Mouse (Mus musculus) forebrain, embryonic 15.5 days (tissue): ENCODE measurements at regions not wholly inside any gene's neighbourhood (a gene's known extent, or its start where the extent isn't known, plus 50 kb on each side); places are given as distances from the start of the nearest gene placed in this dataset.

Source experiments
- ATAC-seq: fragments of 200-750 bp; cut with Nextera tagmentation; replicated peaks from 2 replicates; pipeline ENCODE4 v1.8.0; 2017; ENCODE audit warnings: mild to moderate bottlenecking, moderate TSS enrichment, moderate library complexity
- H3K27ac ChIP-seq: fragments of 300-500 bp; sonication (generic); replicated peaks from 2 replicates; pipeline ENCODE4 v1.5.1; 2015; ENCODE audit warnings: mild to moderate bottlenecking, inconsistent platforms
- H3K27me3 ChIP-seq: fragments of 300-500 bp; sonication (generic); 2 replicates; pipeline ENCODE4 v1.6.1; 2015; ENCODE audit warnings: inconsistent platforms
- H3K36me3 ChIP-seq: fragments of 300-500 bp; sonication (generic); 2 replicates; pipeline ENCODE4 v1.6.1; 2015; ENCODE audit warnings: mild to moderate bottlenecking, inconsistent platforms
- H3K4me1 ChIP-seq: fragments of 300-500 bp; sonication (generic); 2 replicates; pipeline ENCODE4 v1.6.1; 2015; ENCODE audit warnings: inconsistent platforms
- H3K4me2 ChIP-seq: fragments of 300-500 bp; sonication (generic); replicated peaks from 2 replicates; pipeline ENCODE4 v1.6.1; 2015; ENCODE audit warnings: mild to moderate bottlenecking, inconsistent platforms
- H3K4me3 ChIP-seq: fragments of 300-500 bp; sonication (generic); 2 replicates; pipeline ENCODE4 v1.5.1; 2015; ENCODE audit warnings: mild to moderate bottlenecking, inconsistent platforms
- H3K9ac ChIP-seq: fragments of 300-500 bp; sonication (generic); replicated peaks from 2 replicates; pipeline ENCODE4 v1.6.1; 2015; ENCODE audit warnings: mild to moderate bottlenecking, inconsistent platforms
- H3K9me3 ChIP-seq: fragments of 300-500 bp; sonication (generic); 2 replicates; pipeline ENCODE4 v1.6.1; 2016; ENCODE audit warnings: inconsistent platforms
- WGBS: fragments of 180-500 bp; shearing (Covaris S2); methylation state at CpG from one replicate; pipeline ENCODE4 v1.1.7; 2015; ENCODE audit warnings: mixed read lengths; 5-methylcytosine and 5-hydroxymethylcytosine counted together

GRCm38 (mm10) chr14:25005241-25005946, 453.6 kb upstream of the Zmiz1 start:
- Histone ChIP-seq H3K4me3 (no peak overlapping the region), H3K36me3 (no peaks in the 10 kb centered on the region), H3K27me3 (no peaks in the 10 kb centered on the region), H3K4me1 (no peaks in the 10 kb centered on the region), H3K9ac (no peak overlapping the region), H3K9me3 (no peaks in the 10 kb centered on the region), H3K4me2 (no peak overlapping the region), H3K27ac (no peak overlapping the region)
- 84% methylated on average over 11 of the region's 11 CpGs for WGBS
- no peak for ATAC-seq

GRCm38 (mm10) chr14:25011926-25012325, 447.1 kb upstream of the Zmiz1 start:
- Histone ChIP-seq H3K4me2 (no peak overlapping the region), H3K9ac (no peak overlapping the region), H3K9me3 (no peaks in the 10 kb centered on the region), H3K27ac (no peak overlapping the region), H3K4me3 (no peak overlapping the region), H3K4me1 (peaks cover 20% of the 10 kb centered on the region), H3K27me3 (no peaks in the 10 kb centered on the region), H3K36me3 (no peaks in the 10 kb centered on the region)
- no peak for ATAC-seq
- WGBS, result 60% methylated on average over 3 of the region's 3 CpGs

- Histone ChIP-seq H3K27ac (peak overlapping the region; percentile 95), H3K27me3 (no peaks in the 10 kb centered on the region), H3K9me3 (no peaks in the 10 kb centered on the region), H3K4me3 (no peak overlapping the region), H3K9ac (peak overlapping the region; percentile 29), H3K36me3 (no peaks in the 10 kb centered on the region), H3K4me1 (peaks cover 20% of the 10 kb centered on the region), H3K4me2 (peak overlapping the region; percentile 32)
- ATAC-seq, result peak; percentile 80
- under 1% methylated on average over 8 of the region's 8 CpGs for WGBS
These were observed 443.4 kb upstream of the Zmiz1 start for GRCm38 (mm10) chr14:25015288-25016238.

GRCm38 (mm10) chr14:25017860-25018259, 441.1 kb upstream of the Zmiz1 start:
- Histone ChIP-seq H3K27me3 (no peaks in the 10 kb centered on the region), H3K27ac (no peak overlapping the region)

DNA sequence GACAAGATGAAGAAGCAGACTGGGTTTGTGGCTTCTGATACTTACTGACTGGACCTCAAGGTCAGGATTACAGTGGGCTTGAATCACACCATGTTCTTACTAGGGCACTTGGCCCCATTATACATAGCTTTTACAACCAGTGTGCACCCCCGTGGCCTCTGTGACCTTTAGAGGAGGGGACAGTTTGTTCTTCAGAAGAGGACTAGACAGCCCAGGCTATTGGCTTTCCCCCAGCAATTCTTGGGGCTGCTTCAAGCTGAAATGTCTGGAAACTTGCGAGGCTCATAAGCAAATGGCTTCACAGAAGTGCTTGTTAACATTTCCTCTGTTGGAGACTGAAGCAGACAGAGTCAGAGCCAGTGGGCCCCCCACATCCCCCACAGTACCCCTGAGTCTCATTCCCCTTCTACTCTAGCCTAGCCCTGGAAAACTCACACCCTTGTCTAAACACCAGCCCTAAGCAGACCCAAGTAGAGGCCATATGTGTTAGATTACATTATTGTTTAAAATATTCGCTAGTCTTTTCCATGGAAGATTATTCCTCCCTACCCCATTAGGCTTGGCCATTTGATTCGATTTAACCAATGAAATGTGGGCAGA, 439.6 kb upstream of the Zmiz1 start:
- no peak overlapping the region for H3K9ac ChIP-seq
- H3K27me3 ChIP-seq, result no peaks in the 10 kb centered on the region
- H3K27ac ChIP-seq, result no peak overlapping the region
- peaks cover 31% of the 10 kb centered on the region for H3K4me1 ChIP-seq
- no peak overlapping the region for H3K4me3 ChIP-seq
- H3K9me3 ChIP-seq, result no peaks in the 10 kb centered on the region
- H3K36me3 ChIP-seq, result no peaks in the 10 kb centered on the region
- no peak for ATAC-seq
- no peak overlapping the region for H3K4me2 ChIP-seq
- 80% methylated on average over 4 of the region's 4 CpGs for WGBS

More at GRCm38 (mm10) chr14:25017860-25018259, 441.1 kb upstream of the Zmiz1 start:
- Histone ChIP-seq H3K9me3 (no peaks in the 10 kb centered on the region), H3K4me3 (no peak overlapping the region), H3K36me3 (no peaks in the 10 kb centered on the region), H3K4me2 (no peak overlapping the region), H3K4me1 (peaks cover 31% of the 10 kb centered on the region), H3K9ac (no peak overlapping the region)
- WGBS, result 69% methylated on average over 5 of the region's 5 CpGs
- no peak for ATAC-seq

- WGBS, result 64% methylated on average over 15 of the region's 15 CpGs
- H3K27me3 ChIP-seq, result no peaks in the 10 kb centered on the region
- no peak overlapping the region for H3K9ac ChIP-seq
- H3K4me2 ChIP-seq, result no peak overlapping the region
- H3K27ac ChIP-seq, result no peak overlapping the region
- no peak for ATAC-seq
- H3K36me3 ChIP-seq, result no peaks in the 10 kb centered on the region
- H3K9me3 ChIP-seq, result no peaks in the 10 kb centered on the region
- no peak overlapping the region for H3K4me3 ChIP-seq
- H3K4me1 ChIP-seq, result peaks cover 11% of the 10 kb centered on the region; the same call in 1 of the 2 replicates
These were observed 436.3 kb upstream of the Zmiz1 start for GRCm38 (mm10) chr14:25022523-25023269.

DNA sequence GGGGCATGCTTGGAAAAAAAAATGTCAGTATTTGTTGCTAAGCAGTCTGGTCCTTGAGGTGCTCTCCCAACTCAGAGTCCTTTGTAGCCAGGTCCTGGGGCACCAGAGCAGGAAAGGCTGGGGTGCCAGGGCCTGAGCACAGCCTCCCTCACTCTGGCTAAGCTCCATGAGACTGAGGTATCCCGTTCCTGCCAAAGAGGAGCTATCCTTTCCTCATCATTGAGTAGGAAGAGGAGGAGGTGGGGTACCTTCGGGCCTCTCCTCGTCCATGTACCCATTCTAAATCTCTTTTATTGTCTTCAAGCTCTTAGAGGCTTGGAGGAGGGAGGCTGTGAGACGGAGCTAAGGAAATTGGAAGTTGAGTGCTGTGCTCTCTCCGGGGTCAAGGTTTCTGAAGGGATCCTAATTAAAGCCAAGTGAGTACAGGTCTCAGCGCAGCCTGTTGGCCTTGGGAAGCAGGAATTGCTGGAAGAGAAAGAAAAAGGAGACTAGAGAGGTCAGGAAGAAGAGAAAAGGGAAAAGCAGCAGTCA, 435.6 kb upstream of the Zmiz1 start:
- peaks cover 11% of the 10 kb centered on the region; the same call in 1 of the 2 replicates for H3K4me1 ChIP-seq

DNA sequence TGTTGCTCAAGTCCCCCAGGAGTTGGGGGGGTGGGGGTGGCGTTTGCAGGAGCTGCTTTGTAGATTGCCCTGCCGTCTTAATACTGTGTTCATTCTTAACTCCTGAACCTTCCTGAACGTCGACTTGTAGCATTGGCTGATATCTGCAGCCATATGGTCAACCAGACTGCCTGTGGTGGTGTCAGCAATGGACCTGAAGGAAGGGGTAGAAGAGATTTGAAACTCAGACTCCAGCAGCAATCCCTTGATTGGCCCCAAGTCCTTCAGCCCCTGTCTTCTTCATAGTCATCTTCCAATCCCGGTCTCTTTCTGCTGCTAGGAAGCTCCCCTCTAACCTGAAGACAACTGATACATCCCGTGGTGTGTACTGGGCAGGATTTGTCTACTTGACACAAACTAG, 433.9 kb upstream of the Zmiz1 start:
- Histone ChIP-seq H3K9me3 (no peaks in the 10 kb centered on the region), H3K27ac (no peak overlapping the region), H3K36me3 (no peaks in the 10 kb centered on the region), H3K4me1 (peaks cover 11% of the 10 kb centered on the region; the same call in 1 of the 2 replicates), H3K4me2 (no peak overlapping the region), H3K27me3 (no peaks in the 10 kb centered on the region), H3K4me3 (no peak overlapping the region), H3K9ac (no peak overlapping the region)
- WGBS, result 89% methylated on average over 6 of the region's 6 CpGs
- no peak for ATAC-seq

More for the DNA sequence above, 435.6 kb upstream of the Zmiz1 start:
- H3K36me3 ChIP-seq, result no peaks in the 10 kb centered on the region
- WGBS, result 67% methylated on average over 6 of the region's 6 CpGs
- H3K4me2 ChIP-seq, result no peak overlapping the region
- H3K27ac ChIP-seq, result no peak overlapping the region
- no peaks in the 10 kb centered on the region for H3K27me3 ChIP-seq
- no peak for ATAC-seq
- no peak overlapping the region for H3K9ac ChIP-seq
- no peak overlapping the region for H3K4me3 ChIP-seq
- H3K9me3 ChIP-seq, result no peaks in the 10 kb centered on the region

GRCm38 (mm10) chr14:25027076-25027475, 431.9 kb upstream of the Zmiz1 start:
- Histone ChIP-seq H3K27ac (no peak overlapping the region), H3K4me3 (no peak overlapping the region), H3K27me3 (no peaks in the 10 kb centered on the region), H3K4me1 (peaks cover 6% of the 10 kb centered on the region; the same call in 1 of the 2 replicates), H3K9ac (no peak overlapping the region), H3K9me3 (no peaks in the 10 kb centered on the region), H3K36me3 (no peaks in the 10 kb centered on the region), H3K4me2 (no peak overlapping the region)
- ATAC-seq, result 0 out of 2 replicates have a peak, but pooled peaks have one; percentile 19
- 68% methylated on average over 3 of the region's 3 CpGs for WGBS

DNA sequence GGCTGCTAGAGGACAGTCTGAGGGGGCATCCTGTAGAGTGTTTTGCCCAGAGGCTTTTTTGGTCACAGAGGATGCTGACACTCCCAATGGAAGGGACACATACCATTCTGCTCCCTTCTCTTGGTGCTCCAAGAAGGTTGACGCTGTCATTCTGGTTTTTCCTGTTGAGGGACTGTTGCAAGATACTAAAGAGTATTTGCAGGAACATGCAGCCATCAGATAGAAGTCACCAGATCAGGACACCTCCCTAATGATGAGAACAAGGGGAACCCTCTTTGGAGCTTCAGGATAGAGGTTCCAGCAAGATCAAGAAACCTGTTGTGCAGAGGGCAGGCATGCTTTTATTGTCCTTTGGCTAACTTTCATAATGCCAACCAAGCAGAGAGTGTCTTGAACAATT, 431.1 kb upstream of the Zmiz1 start:
- no peak overlapping the region for H3K9ac ChIP-seq
- no peaks in the 10 kb centered on the region for H3K36me3 ChIP-seq
- H3K9me3 ChIP-seq, result no peaks in the 10 kb centered on the region
- no peak overlapping the region for H3K4me2 ChIP-seq
- H3K4me3 ChIP-seq, result no peak overlapping the region
- H3K27me3 ChIP-seq, result no peaks in the 10 kb centered on the region
- no peaks in the 10 kb centered on the region for H3K4me1 ChIP-seq
- 93% methylated on average over 1 of the region's 1 CpGs for WGBS
- no peak for ATAC-seq
- no peak overlapping the region for H3K27ac ChIP-seq

GRCm38 (mm10) chr14:25030881-25031280, 428.1 kb upstream of the Zmiz1 start:
- H3K9ac ChIP-seq, result no peak overlapping the region
- H3K9me3 ChIP-seq, result no peaks in the 10 kb centered on the region
- H3K4me3 ChIP-seq, result no peak overlapping the region
- H3K27ac ChIP-seq, result no peak overlapping the region
- ATAC-seq, result no peak
- H3K4me2 ChIP-seq, result no peak overlapping the region
- no peaks in the 10 kb centered on the region for H3K36me3 ChIP-seq
- 83% methylated on average over 6 of the region's 6 CpGs for WGBS
- no peaks in the 10 kb centered on the region for H3K4me1 ChIP-seq
- no peaks in the 10 kb centered on the region for H3K27me3 ChIP-seq
